Mouse (Mus musculus) kidney, adult 18-20 months (tissue): ENCODE data around the gene Srrt.

Experiments used
- DNase-seq: peaks from one replicate; pipeline ENCODE4 v3.0.0; 2021

The Srrt gene

GRCm38 (mm10) chr5:137337190-137337589, 29.7 kb upstream of the Srrt start:
- DNase-seq, result peak; percentile 27

GRCm38 (mm10) chr5:137335066-137335465, 27.6 kb upstream of the Srrt start:
- no peak for DNase-seq

- no peak for DNase-seq
These were observed 26.8 kb upstream of the Srrt start for GRCm38 (mm10) chr5:137334317-137334716.

GRCm38 (mm10) chr5:137333512-137334174, 26.2 kb upstream of the Srrt start, which contains the start of gene Slc12a9:
Gene Slc12a9, minus strand, starts transcription at chr5:137333597.
- peak; percentile 99 for DNase-seq

- DNase-seq, result no peak
These were observed 25.5 kb upstream of the Srrt start for GRCm38 (mm10) chr5:137332857-137333511.

- no peak for DNase-seq
These were observed 23.4 kb upstream of the Srrt start for GRCm38 (mm10) chr5:137330910-137331309.

- DNase-seq, result no peak
These were observed 13.5 kb upstream of the Srrt start for GRCm38 (mm10) chr5:137320996-137321395.

GRCm38 (mm10) chr5:137318570-137318969, 11.1 kb upstream of the Srrt start:
- peak; percentile 56 for DNase-seq

GRCm38 (mm10) chr5:137317361-137317760, 9.9 kb upstream of the Srrt start:
- no peak for DNase-seq

- DNase-seq, result peak; percentile 38
These were observed 7.8 kb upstream of the Srrt start for GRCm38 (mm10) chr5:137315084-137315903.

- peak; percentile 91 for DNase-seq
These were observed 7.0 kb upstream of the Srrt start, which contains the start of gene Trip6 for GRCm38 (mm10) chr5:137314193-137315083. Gene Trip6, minus strand, starts transcription at chr5:137314404.

GRCm38 (mm10) chr5:137313466-137314192, 6.2 kb upstream of the Srrt start:
- no peak for DNase-seq

GRCm38 (mm10) chr5:137308356-137308755, 882 bp upstream of the Srrt start:
- DNase-seq, result no peak

- DNase-seq, result no peak
These were observed 952 bp downstream of the Srrt start for GRCm38 (mm10) chr5:137306439-137307005.

- DNase-seq, result no peak
These were observed 1.7 kb downstream of the Srrt start for GRCm38 (mm10) chr5:137305822-137306221.

- no peak for DNase-seq
These were observed 2.7 kb downstream of the Srrt start for GRCm38 (mm10) chr5:137304816-137305215.

- DNase-seq, result no peak
These were observed 3.3 kb downstream of the Srrt start for GRCm38 (mm10) chr5:137304165-137304564.

- DNase-seq, result no peak
These were observed 3.9 kb downstream of the Srrt start for GRCm38 (mm10) chr5:137303609-137304008.

- peak; percentile 46 for DNase-seq
These were observed 6.2 kb downstream of the Srrt start for GRCm38 (mm10) chr5:137301253-137301652.

- DNase-seq, result no peak
These were observed 8.2 kb downstream of the Srrt start for GRCm38 (mm10) chr5:137299240-137299639.

- no peak for DNase-seq
These were observed 10.3 kb downstream of the Srrt start for GRCm38 (mm10) chr5:137297126-137297525.
